Comparison of ENCODE assay signal across 9 mouse cellular contexts in genomic region chr8:107104547-107104946, GRCm38 (mm10). TPM values are rescaled to one million over a fixed set of nuclear protein-coding genes. Genes with fewer than 3 reads are reported as not detected.
DNase-seq lines count a peak whose midpoint lies in the region; ATAC-seq and TF ChIP-seq lines count a peak whose summit lies in the region.
"Had no signal": no experiment of that assay in that cellular context is flagged by ENCODE, and none has a peak within 500 bp of the region (broad histone marks: within the 10 kb centered on the region; RNA-seq: fewer than 3 reads in every experiment).

No protein-coding gene starts in this region.

- H3K4me2 ChIP-seq in limb, embryonic 14.5 days (replicated peaks; ENCODE audit: low read depth, low read length, severe bottlenecking), result no peak overlapping the region
- H3K4me2 ChIP-seq: embryonic facial prominence, embryonic 15.5 days had no signal

- no peaks in the 10 kb centered on the region for H3K9me3 ChIP-seq in limb, embryonic 14.5 days (ENCODE audit: control insufficient read depth, low read length)
- H3K9me3 ChIP-seq: embryonic facial prominence, embryonic 15.5 days had no signal

- intact Hi-C loops in heart, postnatal 36 days (cut with DNase I), result loop anchor here (1.0 to 10.0 kb wide), 3 partner anchors 220 to 470 kb away; partner anchors contain the start of gene Nob1

- H3K27me3 ChIP-seq in limb, embryonic 14.5 days (ENCODE audit: control insufficient read depth, insufficient read depth, low read length), result no peaks in the 10 kb centered on the region
- H3K27me3 ChIP-seq: embryonic facial prominence, embryonic 15.5 days had no signal

- no peaks in the 10 kb centered on the region for H3K36me3 ChIP-seq in limb, embryonic 14.5 days (ENCODE audit: control insufficient read depth, insufficient read depth, low read length)
- H3K36me3 ChIP-seq: embryonic facial prominence, embryonic 15.5 days had no signal

- WGBS in limb, embryonic 14.5 days, result 7% methylated on average over 4 of the region's 4 CpGs

- H3K4me3 ChIP-seq in limb, embryonic 14.5 days (replicated peaks; ENCODE audit: low read length), result no peak overlapping the region
- H3K4me3 ChIP-seq: embryonic facial prominence, embryonic 15.5 days had no signal

- H3K4me1 ChIP-seq in limb, embryonic 14.5 days (ENCODE audit: control insufficient read depth, insufficient read depth, low read length), result no peaks in the 10 kb centered on the region
- H3K4me1 ChIP-seq: embryonic facial prominence, embryonic 15.5 days had no signal

- TF ChIP-seq POLR2A in limb, embryonic 14.5 days (IDR thresholded peaks at IDR 0.05; ENCODE audit: borderline replicate concordance, extremely low read depth, insufficient read depth, insufficient read length), result no peak

- peak; percentile 65 for DNase-seq in layer of hippocampus, adult 11-12 months (ENCODE audit: low spot score)
- no peak for DNase-seq in layer of hippocampus, adult 9-11 months
- peak; percentile 83 for DNase-seq in adrenal gland, adult 2 months
- DNase-seq in embryo, embryonic 11.5 days (ENCODE audit: low read depth, low spot score), result peak; percentile 68
- DNase-seq in heart, postnatal 36 days, result peak; percentile 79 to 87
- peak; percentile 71 for DNase-seq in limb, embryonic 14.5 days (ENCODE audit: low spot score)
- peak; percentile 54 for DNase-seq in ovary, postnatal 10 days (ENCODE audit: low spot score)
- peak; percentile 74 for DNase-seq in thymus, postnatal 0 days (ENCODE audit: low spot score)

- peak; percentile 41 for ATAC-seq in limb, embryonic 14.5 days (ENCODE audit: low FRiP score, low read depth)

- no peak overlapping the region for H3K9ac ChIP-seq in limb, embryonic 14.5 days (ENCODE audit: low read depth, low read length, severe bottlenecking)
- H3K9ac ChIP-seq: embryonic facial prominence, embryonic 15.5 days had no signal

- no peak overlapping the region for H3K27ac ChIP-seq in limb, embryonic 14.5 days (replicated peaks; ENCODE audit: low read depth, low read length)
- H3K27ac ChIP-seq: embryonic facial prominence, embryonic 15.5 days had no signal

RNA-seq across cellular contexts. Expression of gene Terf2, which starts 8.2 kb away (rescaled TPM):
- total RNA-seq in adrenal gland, adult 2 months (2021), result 10 to 100 TPM; 22.9 to 23.5 TPM
- 5.5 and 6.3 TPM in 2 replicates for polyA plus RNA-seq in adrenal gland, adult 2 months (2012; rRNA removed)
- 10 to 100 TPM; 11.5 to 13.9 TPM for total RNA-seq in heart, postnatal 36 days (2021)
- polyA plus RNA-seq in limb, embryonic 14.5 days (2012; rRNA removed), result 34.9 and 39.0 TPM in 2 replicates
- 15.1 and 18.5 TPM in 2 replicates for polyA plus RNA-seq in limb, embryonic 14.5 days (2014; fragmentation: Nextera tagmentation; extraction: Ambion mirVana)
- 21.6 and 26.1 TPM in 2 replicates for polyA plus RNA-seq in thymus, postnatal 0 days (2015; fragmentation: Nextera tagmentation; extraction: Ambion mirVana)

RNA-seq across cellular contexts. Expression of gene Tmed6, which starts 39.1 kb away (rescaled TPM):
- total RNA-seq in adrenal gland, adult 2 months (2021), result not detected
- not detected in 2 replicates for polyA plus RNA-seq in adrenal gland, adult 2 months (2012; rRNA removed)
- not detected for total RNA-seq in heart, postnatal 36 days (2021)
- polyA plus RNA-seq in limb, embryonic 14.5 days (2012; rRNA removed), result not detected in 2 replicates
- polyA plus RNA-seq in limb, embryonic 14.5 days (2014; fragmentation: Nextera tagmentation; extraction: Ambion mirVana), result not detected in 2 replicates
- 0.35 and 0.48 TPM in 2 replicates for polyA plus RNA-seq in thymus, postnatal 0 days (2015; fragmentation: Nextera tagmentation; extraction: Ambion mirVana)
- polyA plus RNA-seq: embryonic facial prominence, embryonic 15.5 days had no signal

RNA-seq across cellular contexts. Expression of gene Cyb5b, which starts 45.9 kb away (rescaled TPM):
- total RNA-seq in adrenal gland, adult 2 months (2021), result 100 to 1,000 TPM; 384 to 492 TPM
- polyA plus RNA-seq in adrenal gland, adult 2 months (2012; rRNA removed), result 212 and 282 TPM in 2 replicates
- 10 to 100 TPM; 29.4 to 43.2 TPM for total RNA-seq in heart, postnatal 36 days (2021)
- 57.2 and 60.3 TPM in 2 replicates for polyA plus RNA-seq in limb, embryonic 14.5 days (2012; rRNA removed)
- polyA plus RNA-seq in limb, embryonic 14.5 days (2014; fragmentation: Nextera tagmentation; extraction: Ambion mirVana), result 82.3 and 83.5 TPM in 2 replicates
- 60.9 and 65.4 TPM in 2 replicates for polyA plus RNA-seq in thymus, postnatal 0 days (2015; fragmentation: Nextera tagmentation; extraction: Ambion mirVana)

RNA-seq across cellular contexts. Expression of gene Nip7, which starts 47.9 kb away (rescaled TPM):
- total RNA-seq in adrenal gland, adult 2 months (2021), result 10 to 100 TPM; 49.3 to 54.3 TPM
- polyA plus RNA-seq in adrenal gland, adult 2 months (2012; rRNA removed), result 15.3 and 17.2 TPM in 2 replicates
- total RNA-seq in heart, postnatal 36 days (2021), result 10 to 100 TPM; 21.3 to 24.8 TPM
- polyA plus RNA-seq in limb, embryonic 14.5 days (2012; rRNA removed), result 54.9 and 123 TPM in 2 replicates
- 99.0 and 103 TPM in 2 replicates for polyA plus RNA-seq in limb, embryonic 14.5 days (2014; fragmentation: Nextera tagmentation; extraction: Ambion mirVana)
- 86.6 and 102 TPM in 2 replicates for polyA plus RNA-seq in thymus, postnatal 0 days (2015; fragmentation: Nextera tagmentation; extraction: Ambion mirVana)

RNA-seq across cellular contexts. Expression of gene Cog8, which starts 48.1 kb away (rescaled TPM):
- 10 to 100 TPM; 36.6 to 37.6 TPM for total RNA-seq in adrenal gland, adult 2 months (2021)
- 31.1 and 36.8 TPM in 2 replicates for polyA plus RNA-seq in adrenal gland, adult 2 months (2012; rRNA removed)
- 10 to 100 TPM; 18.8 to 18.9 TPM for total RNA-seq in heart, postnatal 36 days (2021)
- 56.7 and 68.1 TPM in 2 replicates for polyA plus RNA-seq in limb, embryonic 14.5 days (2012; rRNA removed)
- polyA plus RNA-seq in limb, embryonic 14.5 days (2014; fragmentation: Nextera tagmentation; extraction: Ambion mirVana), result 37.8 and 40.9 TPM in 2 replicates
- 38.4 and 40.9 TPM in 2 replicates for polyA plus RNA-seq in thymus, postnatal 0 days (2015; fragmentation: Nextera tagmentation; extraction: Ambion mirVana)
